Mouse (Mus musculus): ENCODE results near the gene Btrc.

DNA sequence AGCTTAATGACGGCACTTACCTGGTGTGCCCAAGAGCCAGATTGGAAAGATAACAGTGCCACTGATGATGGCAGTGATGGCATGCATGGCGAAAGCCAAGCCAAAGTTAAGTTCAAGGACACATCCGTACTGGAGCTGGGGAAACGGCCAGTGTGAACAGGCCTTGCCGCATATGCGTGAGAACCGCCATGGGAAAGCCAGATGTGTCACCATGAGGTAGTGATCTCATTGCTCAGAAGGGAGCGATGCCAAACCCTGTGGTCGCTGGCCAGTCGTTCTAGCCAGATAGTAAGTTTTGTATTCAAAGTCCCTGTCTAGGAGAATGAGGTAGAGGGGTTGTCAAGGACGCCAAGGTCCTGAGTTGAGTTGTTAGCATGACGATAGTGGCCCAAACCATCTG is 152.7 kb downstream of the Btrc start:
- no peak for TF ChIP-seq CTCF (IDR thresholded peaks at IDR 0.05; ENCODE audit: low read depth, low read length)
- TF ChIP-seq TAL1 (conservative IDR thresholded peaks at IDR 0.05; ENCODE audit: low read depth, low read length): no peak

Data from G1E (cell line).